Mouse (Mus musculus): ENCODE measurements around the gene Gm28038. TPM values are rescaled to one million over a fixed set of nuclear protein-coding genes. Genes with fewer than 3 reads are reported as not detected.
A peak's percentile ranks its signal among the peaks of the same experiment; 100 is the strongest.

The Gm28038 gene
- total RNA-seq, 1 experiment from 2014 or later = not detected

- no peak for DNase-seq
Observed at GRCm38 (mm10) chr2:30257699-30258460, 23.0 kb upstream of the Gm28038 start.

GRCm38 (mm10) chr2:30258600-30258999 is 22.2 kb upstream of the Gm28038 start:
- no peak for DNase-seq

- DNase-seq = no peak
Observed at GRCm38 (mm10) chr2:30259131-30260064, 21.4 kb upstream of the Gm28038 start.

GRCm38 (mm10) chr2:30261064-30261736 is 19.6 kb upstream of the Gm28038 start:
- DNase-seq = no peak

GRCm38 (mm10) chr2:30261921-30262839 is 18.7 kb upstream of the Gm28038 start:
- DNase-seq = no peak

- peak; percentile 68 for DNase-seq
Observed at GRCm38 (mm10) chr2:30262840-30263441, 17.9 kb upstream of the Gm28038 start.

- no peak for DNase-seq
Observed at GRCm38 (mm10) chr2:30263811-30264210, 17.0 kb upstream of the Gm28038 start.

GRCm38 (mm10) chr2:30264671-30265519 is 15.9 kb upstream of the Gm28038 start:
- DNase-seq = no peak

GRCm38 (mm10) chr2:30265767-30266253 is 15.0 kb upstream of the Gm28038 start, which contains the start of gene Phyhd1:
TSS of gene Phyhd1 (plus strand) at chr2:30266203.
- peak; percentile 51 for DNase-seq

GRCm38 (mm10) chr2:30266392-30266941 is 14.4 kb upstream of the Gm28038 start:
- peak; percentile 69 for DNase-seq

- DNase-seq = no peak
Observed at GRCm38 (mm10) chr2:30267466-30267865, 13.4 kb upstream of the Gm28038 start.

GRCm38 (mm10) chr2:30268371-30268770 is 12.5 kb upstream of the Gm28038 start:
- DNase-seq = no peak

GRCm38 (mm10) chr2:30269241-30269990 is 11.4 kb upstream of the Gm28038 start:
- no peak for DNase-seq

- no peak for DNase-seq
Observed at GRCm38 (mm10) chr2:30270134-30270533, 10.7 kb upstream of the Gm28038 start.

- DNase-seq = peak; percentile 61
Observed at GRCm38 (mm10) chr2:30281651-30282050, 808 bp downstream of the Gm28038 start.

- DNase-seq = no peak
Observed at GRCm38 (mm10) chr2:30283193-30283592, 2.4 kb downstream of the Gm28038 start.

GRCm38 (mm10) chr2:30285004-30285403 is 4.2 kb downstream of the Gm28038 start:
- no peak for DNase-seq

GRCm38 (mm10) chr2:30285416-30286181 is 4.8 kb downstream of the Gm28038 start:
- no peak for DNase-seq

Data from adrenal gland, postnatal 25 days (tissue).